Comparison of ENCODE assay signal across 7 mouse cellular contexts in the genomic region with DNA sequence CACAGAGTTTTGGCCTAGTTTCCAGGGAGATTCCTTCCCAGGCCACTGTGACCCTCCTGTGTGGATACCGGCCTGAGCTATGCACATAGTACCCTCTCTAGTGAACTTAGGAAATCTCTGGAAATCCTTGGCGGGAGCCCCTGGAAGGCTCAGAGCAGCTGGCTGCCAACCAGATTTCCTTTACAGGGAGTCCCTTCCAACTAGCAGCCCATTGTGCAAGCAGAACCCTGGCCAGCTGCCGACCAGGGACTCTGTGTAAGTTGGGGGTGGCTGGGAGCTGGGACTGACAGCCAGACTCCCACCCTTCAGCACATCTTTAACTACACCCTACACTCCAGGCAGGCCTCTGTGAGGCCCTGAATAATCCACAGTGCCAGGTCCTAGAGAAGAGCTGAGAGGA.
DNase-seq lines count a peak whose midpoint lies in the region; ATAC-seq and TF ChIP-seq lines count a peak whose summit lies in the region.

No protein-coding gene starts in this region.

- TF ChIP-seq CTCF in kidney, adult 2 months (conservative IDR thresholded peaks at IDR 0.05; ENCODE audit: insufficient read depth, insufficient read length, low read depth, low read length), result no peak

- no peaks in the 10 kb centered on the region for H3K9me3 ChIP-seq in limb, embryonic 15.5 days

- no peak overlapping the region for H3K9ac ChIP-seq in limb, embryonic 15.5 days

- no peak for TF ChIP-seq POLR2A in kidney, adult 2 months (IDR thresholded peaks at IDR 0.05; ENCODE audit: low read depth, low read length)

- 13% methylated on average over 3 of the region's 3 CpGs for WGBS in kidney, adult 2 months
- WGBS in limb, embryonic 15.5 days, result 28% methylated on average over 3 of the region's 3 CpGs

- peak; percentile 82 for DNase-seq in adipocyte (ENCODE audit: low spot score)
- DNase-seq in adrenal gland, postnatal 14 days, result peak; percentile 88
- DNase-seq in gastrocnemius, postnatal 36 days, result peak; percentile 68 to 74
- DNase-seq in kidney, adult 2 months, result peak; percentile 56
- peak; percentile 34 to 47 for DNase-seq in right cerebral cortex, adult 2 months (ENCODE audit: low spot score in 2 of 2)
- no peak for DNase-seq in natural killer cell, adult 2 months (ENCODE audit: low spot score in 2 of 2)

- H3K27me3 ChIP-seq in kidney, adult 2 months (replicated peaks; ENCODE audit: control insufficient read depth, insufficient read depth, low read length), result no peaks in the 10 kb centered on the region
- no peaks in the 10 kb centered on the region for H3K27me3 ChIP-seq in limb, embryonic 15.5 days

- no peak overlapping the region for H3K4me3 ChIP-seq in kidney, adult 2 months (ENCODE audit: insufficient read depth, low read depth, low read length)
- H3K4me3 ChIP-seq in limb, embryonic 15.5 days, result no peak overlapping the region

- ATAC-seq in limb, embryonic 15.5 days (ENCODE audit: insufficient number of reproducible peaks, low FRiP score, low TSS enrichment, low read depth), result peak; percentile 78

- intact Hi-C loops in gastrocnemius, postnatal 36 days (cut with DNase I), result no loop called here

- no peaks in the 10 kb centered on the region for H3K4me1 ChIP-seq in kidney, adult 2 months (ENCODE audit: control insufficient read depth, insufficient read depth, low read length)
- H3K4me1 ChIP-seq in limb, embryonic 15.5 days, result peaks cover 7% of the 10 kb centered on the region

- no peak overlapping the region for H3K27ac ChIP-seq in kidney, adult 2 months (ENCODE audit: insufficient read depth, low read depth, low read length)
- no peak overlapping the region for H3K27ac ChIP-seq in limb, embryonic 15.5 days

- H3K36me3 ChIP-seq in kidney, adult 2 months (ENCODE audit: control insufficient read depth, insufficient read depth, low read length), result no peaks in the 10 kb centered on the region
- H3K36me3 ChIP-seq in limb, embryonic 15.5 days, result no peaks in the 10 kb centered on the region

- no peak overlapping the region for H3K4me2 ChIP-seq in limb, embryonic 15.5 days

Comparison
In these comparisons a context has a peak if more than half of its experiments do, and no peak if none do; other contexts are left out.
1. DNase-seq: peak in adipocyte (single experiment), adrenal gland, postnatal 14 days (single experiment), gastrocnemius, postnatal 36 days (2 of 2), kidney, adult 2 months (single experiment) and right cerebral cortex, adult 2 months (2 of 2); none in natural killer cell, adult 2 months (0 of 2).